Mouse (Mus musculus) lung, postnatal 0 days (tissue): ENCODE results near the gene Ablim1.

Source experiments
- CTCF ChIP-seq: IDR thresholded peaks from 2 replicates; pipeline ENCODE4 v1.5.1; 2016; ENCODE audit warnings: antibody characterized with exemption, mild to moderate bottlenecking
- EP300 ChIP-seq: IDR thresholded peaks from 2 replicates; pipeline ENCODE4 v1.6.1; 2016; ENCODE audit warnings: antibody characterized with exemption, mild to moderate bottlenecking, control low read depth

DNA sequence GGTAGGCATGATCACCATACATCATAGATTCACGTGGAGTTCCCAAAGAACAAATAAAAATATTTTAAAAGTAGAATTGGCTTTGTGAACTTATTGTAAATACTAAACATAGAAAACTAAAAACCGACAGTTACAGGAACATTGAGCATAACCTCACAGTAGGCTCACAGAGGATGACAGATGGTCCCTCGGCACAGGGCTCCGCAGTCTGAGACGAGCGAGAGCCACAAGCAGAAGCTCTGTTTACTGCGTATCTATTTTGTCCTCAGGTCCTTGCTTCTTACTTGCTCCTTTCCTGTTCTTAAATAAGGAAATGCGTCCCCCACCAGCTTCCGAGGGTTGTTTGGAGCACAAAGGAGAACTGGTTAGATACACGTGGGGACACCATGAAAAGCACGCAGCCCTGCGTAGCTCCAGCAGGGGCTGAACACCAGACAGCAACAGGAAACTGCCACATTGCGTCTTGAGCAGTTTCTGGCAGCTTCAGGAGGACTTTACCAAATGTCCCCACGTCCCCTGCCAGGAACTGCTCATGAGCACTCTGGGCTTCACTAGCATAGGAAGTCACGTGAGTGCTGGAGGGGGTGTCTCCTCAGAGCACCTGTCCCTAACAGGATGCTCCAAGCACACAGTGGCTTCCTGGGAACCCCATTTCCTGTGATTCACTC is 103.1 kb downstream of the Ablim1 start:
- TF ChIP-seq CTCF (peak; percentile 45), EP300 (peak; percentile 90)
